Mouse (Mus musculus): ENCODE data around the gene Actr3. TPM values are rescaled to one million over a fixed set of nuclear protein-coding genes. Genes with fewer than 3 reads are reported as not detected.

The Actr3 gene
- polyA plus RNA-seq, 2 experiments = 41.4 to 109 TPM

- peak; percentile 7; the same call in 1 of the 2 replicates for ATAC-seq (ENCODE audit: insufficient read depth)
- peaks cover 25 to 28% of the 10 kb centered on the region in 2 experiments for H3K4me1 ChIP-seq (replicated peaks; ENCODE audit: control insufficient read depth in 2 of 2, insufficient read depth in 2 of 2, low read length in 1 of 2)
- H3K4me3 ChIP-seq (ENCODE audit: insufficient read depth in 1 of 2, low read depth in 2 of 2, low read length in 2 of 2) = peak overlapping the region; percentile 92 to 94
- peak overlapping the region; percentile 98 for H3K9ac ChIP-seq (replicated peaks)
- TF ChIP-seq CTCF (IDR thresholded peaks at IDR 0.05; ENCODE audit: low read depth) = no peak
- TF ChIP-seq EP300 (IDR thresholded peaks at IDR 0.05; ENCODE audit: low read depth) = no peak
- no peaks in the 10 kb centered on the region for H3K36me3 ChIP-seq (replicated peaks; ENCODE audit: control insufficient read depth, insufficient read depth, low read depth)
- peak overlapping the region; percentile 86 for H3K4me2 ChIP-seq (ENCODE audit: low read depth)
- 0% methylated on average over 25 of the region's 25 CpGs for WGBS (ENCODE audit: insufficient replicate concordance)
- no peaks in the 10 kb centered on the region for H3K9me3 ChIP-seq (ENCODE audit: control insufficient read depth, low read length)
- peak; percentile 35 to 53 (median 36) for DNase-seq (ENCODE audit: low read depth in 3 of 3, low spot score in 3 of 3)
- H3K27me3 ChIP-seq (ENCODE audit: control insufficient read depth, insufficient read depth, low read length) = no peaks in the 10 kb centered on the region
- H3K27ac ChIP-seq = peak overlapping the region; percentile 91
Observed at GRCm38 (mm10) chr1:125434485-125435001, 984 bp downstream of the Actr3 start.

DNA sequence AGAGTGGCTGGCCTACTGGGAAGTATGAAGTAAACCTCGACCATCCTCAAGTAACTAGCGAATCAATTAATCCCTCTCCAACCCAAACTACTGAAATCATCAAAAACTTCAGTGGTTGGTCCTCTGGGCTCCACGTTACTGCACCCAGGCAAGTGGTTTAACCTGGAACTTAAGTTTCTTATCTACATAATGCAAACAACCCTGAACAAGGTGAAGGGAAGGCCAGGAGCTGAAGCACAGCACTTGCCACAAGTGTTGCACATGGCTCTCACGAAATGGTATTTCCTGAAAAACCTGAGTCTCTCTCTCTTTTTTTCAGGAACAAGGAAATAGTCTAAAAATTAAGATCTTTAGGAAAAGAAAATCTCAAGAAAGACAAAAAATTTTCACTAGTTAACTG is 4.2 kb downstream of the Actr3 start:
- H3K4me3 ChIP-seq (ENCODE audit: insufficient read depth in 1 of 2, low read depth in 2 of 2, low read length in 2 of 2) = no peak overlapping the region

DNA sequence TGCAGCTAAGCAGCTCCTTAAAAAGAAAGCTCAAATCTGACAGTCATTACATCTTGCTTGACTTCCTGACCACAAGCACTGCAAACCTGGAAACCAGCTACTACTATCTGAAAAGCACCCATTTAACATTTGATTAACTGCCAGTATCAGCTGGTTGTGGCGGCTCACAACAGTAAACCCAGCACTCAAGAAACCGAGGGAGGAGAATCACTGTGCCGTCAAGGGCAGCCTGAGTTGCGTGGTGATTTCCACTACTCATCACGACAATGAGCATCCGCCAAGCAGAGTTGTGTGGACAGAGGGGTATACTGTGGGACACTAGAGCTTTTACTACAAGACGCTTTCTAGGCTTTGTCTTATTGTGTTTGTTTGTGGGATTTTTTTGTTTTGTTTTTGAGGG is 4.8 kb downstream of the Actr3 start:
- peak; percentile 9; the same call in 1 of the 2 replicates for TF ChIP-seq EP300 (IDR thresholded peaks at IDR 0.05; ENCODE audit: low read depth)
- no peak for TF ChIP-seq CTCF (IDR thresholded peaks at IDR 0.05; ENCODE audit: low read depth)
- Histone ChIP-seq H3K4me1 (replicated peaks; ENCODE audit: control insufficient read depth in 2 of 2, insufficient read depth in 2 of 2, low read length in 1 of 2) (peaks cover 20 to 28% of the 10 kb centered on the region in 2 experiments), H3K4me3 (ENCODE audit: insufficient read depth in 1 of 2, low read depth in 2 of 2, low read length in 2 of 2) (no peak overlapping the region), H3K9me3 (ENCODE audit: control insufficient read depth, low read length) (no peaks in the 10 kb centered on the region), H3K36me3 (replicated peaks; ENCODE audit: control insufficient read depth, insufficient read depth, low read depth) (no peaks in the 10 kb centered on the region), H3K27me3 (ENCODE audit: control insufficient read depth, insufficient read depth, low read length) (no peaks in the 10 kb centered on the region), H3K4me2 (ENCODE audit: low read depth) (peak overlapping the region; percentile 40), H3K27ac (no peak overlapping the region), H3K9ac (replicated peaks) (no peak overlapping the region)
- WGBS (ENCODE audit: insufficient replicate concordance) = 22% methylated on average over 7 of the region's 7 CpGs
- ATAC-seq (ENCODE audit: insufficient read depth) (no peak), DNase-seq (ENCODE audit: low read depth in 3 of 3, low spot score in 3 of 3) (no peak)

More for the DNA sequence above, 4.2 kb downstream of the Actr3 start:
- no peak for TF ChIP-seq CTCF (IDR thresholded peaks at IDR 0.05; ENCODE audit: low read depth)
- TF ChIP-seq EP300 (IDR thresholded peaks at IDR 0.05; ENCODE audit: low read depth) = no peak
- Histone ChIP-seq H3K9me3 (ENCODE audit: control insufficient read depth, low read length) (no peaks in the 10 kb centered on the region), H3K27ac (no peak overlapping the region), H3K4me2 (ENCODE audit: low read depth) (peak overlapping the region; percentile 40), H3K36me3 (replicated peaks; ENCODE audit: control insufficient read depth, insufficient read depth, low read depth) (no peaks in the 10 kb centered on the region), H3K27me3 (ENCODE audit: control insufficient read depth, insufficient read depth, low read length) (no peaks in the 10 kb centered on the region), H3K4me1 (replicated peaks; ENCODE audit: control insufficient read depth in 2 of 2, insufficient read depth in 2 of 2, low read length in 1 of 2) (peaks cover 22 to 31% of the 10 kb centered on the region in 2 experiments), H3K9ac (replicated peaks) (no peak overlapping the region)
- WGBS (ENCODE audit: insufficient replicate concordance) = 36% methylated on average over 4 of the region's 4 CpGs
- DNase-seq (ENCODE audit: low read depth in 3 of 3, low spot score in 3 of 3) = no peak
- ATAC-seq (ENCODE audit: insufficient read depth) = no peak

DNA sequence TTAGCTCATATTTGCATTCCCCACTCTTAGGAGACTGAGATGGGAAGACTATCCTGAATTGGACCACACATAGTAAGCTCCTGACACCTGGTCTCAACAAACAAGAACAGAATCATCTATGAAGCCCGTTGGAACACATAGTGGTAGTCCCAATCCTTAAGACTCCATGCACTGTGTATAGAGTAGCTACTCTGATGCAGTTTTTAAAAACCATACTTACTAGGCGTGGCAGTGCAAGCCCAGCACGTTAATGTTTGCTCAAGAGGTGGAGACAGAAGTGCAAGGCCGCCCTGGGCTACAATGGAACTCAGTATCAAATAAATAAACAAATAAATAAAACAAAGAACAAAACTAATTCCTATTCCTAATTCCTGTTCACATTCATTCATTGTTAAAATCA is 5.5 kb downstream of the Actr3 start:
- WGBS (ENCODE audit: insufficient replicate concordance) = 44% methylated on average over 4 of the region's 4 CpGs
- H3K27me3 ChIP-seq (ENCODE audit: control insufficient read depth, insufficient read depth, low read length) = no peaks in the 10 kb centered on the region
- H3K4me2 ChIP-seq (ENCODE audit: low read depth) = no peak overlapping the region
- no peak overlapping the region for H3K27ac ChIP-seq
- H3K9me3 ChIP-seq (ENCODE audit: control insufficient read depth, low read length) = no peaks in the 10 kb centered on the region
- ATAC-seq (ENCODE audit: insufficient read depth) (no peak), DNase-seq (ENCODE audit: low read depth in 3 of 3, low spot score in 3 of 3) (no peak)
- no peak overlapping the region for H3K9ac ChIP-seq (replicated peaks)
- H3K36me3 ChIP-seq (replicated peaks; ENCODE audit: control insufficient read depth, insufficient read depth, low read depth) = no peaks in the 10 kb centered on the region
- H3K4me3 ChIP-seq (ENCODE audit: insufficient read depth in 1 of 2, low read depth in 2 of 2, low read length in 2 of 2) = no peak overlapping the region
- TF ChIP-seq CTCF (IDR thresholded peaks at IDR 0.05; ENCODE audit: low read depth) = no peak
- TF ChIP-seq EP300 (IDR thresholded peaks at IDR 0.05; ENCODE audit: low read depth) = no peak
- H3K4me1 ChIP-seq (replicated peaks; ENCODE audit: control insufficient read depth in 2 of 2, insufficient read depth in 2 of 2, low read length in 1 of 2) = peaks cover 20 to 28% of the 10 kb centered on the region in 2 experiments

DNA sequence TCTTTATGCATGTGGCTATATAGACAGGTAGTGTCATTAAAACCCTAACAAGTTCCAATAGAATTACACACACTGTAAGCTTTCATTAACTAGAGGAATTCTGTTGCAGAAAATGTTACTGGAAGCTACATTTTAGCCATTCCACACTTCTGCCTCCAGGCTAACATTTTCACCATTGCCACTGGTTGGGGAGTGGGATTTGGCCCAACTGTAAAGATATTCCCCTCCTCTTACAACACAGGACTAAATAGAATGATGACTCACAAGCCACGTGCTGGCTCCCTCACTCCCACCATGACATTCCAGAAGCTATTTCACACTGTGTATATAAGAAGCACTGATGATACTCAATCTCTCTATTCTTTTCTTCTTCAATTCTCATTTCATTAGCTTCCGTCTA is 7.2 kb downstream of the Actr3 start:
- H3K27me3 ChIP-seq (ENCODE audit: control insufficient read depth, insufficient read depth, low read length) = no peaks in the 10 kb centered on the region
- H3K9me3 ChIP-seq (ENCODE audit: control insufficient read depth, low read length) = no peaks in the 10 kb centered on the region
- ATAC-seq (ENCODE audit: insufficient read depth) (no peak), DNase-seq (ENCODE audit: low read depth in 3 of 3, low spot score in 3 of 3) (no peak)
- no peak overlapping the region for H3K9ac ChIP-seq (replicated peaks)
- no peak overlapping the region for H3K27ac ChIP-seq
- WGBS (ENCODE audit: insufficient replicate concordance) = 45% methylated on average over 2 of the region's 2 CpGs
- H3K4me1 ChIP-seq (replicated peaks; ENCODE audit: control insufficient read depth in 2 of 2, insufficient read depth in 2 of 2, low read length in 1 of 2) = peaks cover 20 to 28% of the 10 kb centered on the region in 2 experiments
- no peaks in the 10 kb centered on the region for H3K36me3 ChIP-seq (replicated peaks; ENCODE audit: control insufficient read depth, insufficient read depth, low read depth)
- H3K4me2 ChIP-seq (ENCODE audit: low read depth) = no peak overlapping the region
- no peak overlapping the region for H3K4me3 ChIP-seq (ENCODE audit: insufficient read depth in 1 of 2, low read depth in 2 of 2, low read length in 2 of 2)
- TF ChIP-seq CTCF (IDR thresholded peaks at IDR 0.05; ENCODE audit: low read depth) = no peak
- no peak for TF ChIP-seq EP300 (IDR thresholded peaks at IDR 0.05; ENCODE audit: low read depth)

Measured in liver, embryonic 14.5 days (tissue).